Mouse (Mus musculus): Measurements from ENCODE around the gene Tmem39a.

The Tmem39a gene

DNA sequence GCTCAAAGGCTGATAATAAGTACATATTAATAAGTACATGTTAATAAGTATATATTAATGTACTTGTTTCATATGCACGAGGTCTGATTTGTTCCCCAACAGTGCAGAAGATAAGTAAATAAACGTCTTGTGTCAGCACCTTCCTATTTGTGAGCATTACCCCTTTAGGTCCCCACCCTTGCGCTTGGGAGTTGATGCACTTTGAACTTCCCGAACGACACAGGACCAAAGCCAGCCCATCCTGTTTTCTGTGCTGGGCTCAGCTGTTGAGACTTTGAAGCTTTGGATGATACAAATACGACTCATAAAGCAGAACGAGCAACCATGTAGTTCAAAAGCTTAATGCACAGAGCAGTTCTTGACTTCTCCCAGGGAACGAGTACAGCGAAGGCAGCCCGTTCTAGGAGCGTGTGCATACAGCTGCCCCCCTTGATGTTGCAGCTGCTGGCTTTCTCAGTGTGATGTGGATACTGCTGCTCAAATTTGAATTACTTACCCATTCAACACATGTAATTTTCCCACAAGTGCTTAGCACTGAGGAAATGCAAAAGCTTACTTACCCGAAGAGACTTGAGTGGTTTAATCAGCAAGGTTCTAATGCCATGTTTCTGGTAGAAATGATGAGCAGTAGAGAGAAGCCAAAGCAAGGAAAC is 33.7 kb downstream of the Tmem39a start:
- no peak for DNase-seq

DNA sequence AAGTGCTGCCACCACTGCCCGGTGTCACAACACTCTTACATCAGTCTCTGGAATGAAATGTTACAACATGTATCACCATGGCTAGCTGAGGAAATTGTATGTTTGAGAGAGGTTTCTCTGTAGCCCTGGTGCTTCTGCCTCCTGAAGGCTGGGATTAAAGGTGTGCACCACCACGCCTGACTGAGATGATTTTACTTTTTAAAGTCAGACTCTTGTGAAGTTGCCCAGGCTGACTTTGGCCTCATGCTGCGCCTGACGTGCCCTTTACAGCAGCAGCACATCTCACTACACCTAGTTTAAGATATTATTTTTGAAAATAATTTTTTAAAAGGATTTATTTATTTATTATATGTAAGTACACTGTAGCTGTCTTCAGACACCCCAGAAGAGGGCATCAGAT is 34.4 kb downstream of the Tmem39a start:
- DNase-seq, result no peak

- no peak for DNase-seq
Observed at GRCm38 (mm10) chr16:38594435-38594834, 35.9 kb downstream of the Tmem39a start.

DNA sequence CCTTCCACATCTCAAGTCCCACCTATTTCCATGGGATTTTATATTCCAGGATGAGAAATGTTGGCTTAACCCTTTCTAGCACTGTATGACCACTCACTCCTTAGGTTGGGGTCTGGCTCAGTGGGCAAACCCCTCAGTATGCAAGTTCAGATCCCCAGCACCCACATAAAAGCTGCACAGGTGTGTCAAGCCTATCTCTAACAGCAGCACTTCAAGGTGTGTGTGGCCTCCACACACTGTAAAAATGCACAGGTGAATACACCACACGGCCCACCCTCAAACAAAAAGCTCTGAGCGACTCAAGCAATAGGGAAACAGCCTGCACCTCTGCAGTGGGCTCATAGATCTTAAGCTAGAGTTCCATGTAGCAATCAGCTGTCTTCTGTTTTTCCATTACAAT is 37.6 kb downstream of the Tmem39a start:
- DNase-seq, result no peak

GRCm38 (mm10) chr16:38596651-38597050 is 38.2 kb downstream of the Tmem39a start:
- DNase-seq, result no peak

DNA sequence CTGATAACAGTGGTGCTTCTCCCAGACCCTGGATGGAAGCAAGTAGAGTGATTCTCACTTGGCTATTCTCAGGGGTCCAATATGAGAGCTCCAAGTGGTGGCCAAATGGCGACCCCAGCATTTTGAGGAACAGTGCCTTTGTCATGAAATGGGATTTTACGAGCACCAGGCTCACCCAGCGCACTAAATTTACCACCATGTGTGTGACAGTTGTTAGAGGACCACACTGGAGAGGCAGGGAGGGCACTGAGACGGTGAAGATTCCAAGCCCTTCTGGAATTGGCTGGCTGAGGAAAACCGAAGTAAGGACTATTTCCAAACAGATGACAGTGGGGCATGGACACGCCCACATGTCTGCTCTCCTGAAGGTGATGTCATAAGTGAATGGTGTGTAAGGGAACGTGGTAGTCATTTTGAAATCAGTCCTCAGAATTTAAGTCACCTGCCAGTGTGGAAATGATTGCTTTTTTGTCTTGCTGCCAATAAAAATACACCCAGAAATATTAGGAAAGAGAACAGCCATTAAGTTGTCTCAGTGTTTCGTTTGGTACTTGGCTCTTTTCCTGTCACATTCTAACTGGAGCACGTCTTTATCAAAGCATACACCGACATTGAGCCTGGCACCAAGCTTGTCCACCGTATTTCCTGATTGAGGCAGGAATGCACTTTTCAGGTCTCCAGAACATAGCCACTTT is 40.6 kb downstream of the Tmem39a start:
- DNase-seq, result no peak

DNA sequence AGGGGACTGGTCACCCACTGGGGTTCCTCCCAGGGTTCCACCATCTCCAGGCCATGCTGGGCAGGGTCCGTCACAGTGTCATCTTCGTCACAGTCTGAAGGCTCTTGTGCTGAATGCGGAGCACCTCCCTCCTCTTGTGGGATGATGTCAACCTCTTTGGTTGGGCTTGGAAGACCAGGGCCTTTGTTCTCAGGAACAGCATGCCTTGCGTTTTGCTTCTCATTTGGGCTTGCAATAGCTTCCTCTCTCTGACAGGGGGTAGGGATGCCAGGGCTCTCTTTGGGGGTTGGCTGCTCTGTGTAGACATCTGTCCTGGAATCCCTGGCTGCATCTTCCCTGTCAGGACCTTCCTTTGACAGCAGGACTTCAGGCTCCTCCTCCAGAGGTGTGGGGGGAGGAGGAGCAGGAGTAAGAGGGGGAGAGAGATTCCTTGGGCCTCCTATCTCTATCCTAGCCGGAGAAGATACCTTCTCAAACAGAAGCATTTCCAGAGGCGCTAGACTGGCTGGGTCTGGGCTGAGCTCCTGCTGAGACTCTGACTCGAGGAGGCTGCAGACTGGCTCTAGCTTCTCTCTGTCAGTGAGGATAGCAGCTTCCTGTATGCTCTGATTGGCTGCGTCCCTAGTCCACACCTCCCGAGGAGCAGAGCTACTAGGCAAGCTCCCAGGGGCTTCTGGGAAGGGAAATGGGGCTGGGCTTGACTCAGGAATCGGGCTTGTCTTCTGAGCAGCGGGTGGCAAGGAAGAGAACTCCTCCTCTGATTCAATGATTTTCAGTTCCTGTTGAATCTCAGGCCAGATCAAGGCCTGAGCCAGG is 44.7 kb downstream of the Tmem39a start:
- peak; percentile 18 for DNase-seq

DNA sequence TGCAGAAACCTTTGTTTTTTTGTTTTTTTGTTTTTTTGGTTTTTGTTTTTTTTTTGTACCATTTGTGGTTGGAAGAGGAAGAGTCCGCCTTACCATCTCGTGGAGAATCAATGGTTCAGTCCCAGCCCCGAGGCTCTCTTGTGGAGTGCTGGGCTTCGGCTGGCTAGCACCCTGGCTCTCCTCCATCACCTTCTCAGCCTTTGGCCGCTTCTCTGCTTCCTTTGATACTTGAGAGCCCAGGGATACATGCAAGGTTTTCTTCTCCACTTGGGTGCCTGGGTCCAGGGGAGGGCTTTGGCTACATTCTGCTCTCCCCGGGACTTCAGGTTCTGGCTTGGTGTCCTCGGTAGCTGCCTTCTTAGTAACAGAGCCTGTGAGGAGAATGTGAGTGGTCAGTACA is 48.0 kb downstream of the Tmem39a start:
- no peak for DNase-seq

DNA sequence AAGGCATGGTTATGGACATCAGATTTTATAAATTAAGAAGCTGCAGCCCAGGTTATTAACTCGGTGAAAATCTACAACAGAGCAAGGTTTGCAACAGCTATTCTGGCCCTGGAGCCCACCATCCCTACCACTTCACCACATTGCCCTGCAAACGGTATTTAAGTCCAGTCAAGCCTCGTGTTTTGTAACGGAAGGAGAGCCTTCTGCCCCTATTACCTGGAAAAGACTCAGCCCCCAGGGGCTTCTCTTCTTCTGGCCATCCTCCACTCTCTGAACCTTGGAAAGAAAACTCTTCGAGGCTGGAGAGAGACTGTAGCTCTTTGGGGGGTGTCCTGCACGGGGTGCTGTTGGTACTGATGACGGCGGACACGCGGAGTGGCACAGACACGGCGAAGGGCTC is 50.2 kb downstream of the Tmem39a start:
- no peak for DNase-seq

GRCm38 (mm10) chr16:38609092-38609491 is 50.6 kb downstream of the Tmem39a start:
- no peak for DNase-seq

DNA sequence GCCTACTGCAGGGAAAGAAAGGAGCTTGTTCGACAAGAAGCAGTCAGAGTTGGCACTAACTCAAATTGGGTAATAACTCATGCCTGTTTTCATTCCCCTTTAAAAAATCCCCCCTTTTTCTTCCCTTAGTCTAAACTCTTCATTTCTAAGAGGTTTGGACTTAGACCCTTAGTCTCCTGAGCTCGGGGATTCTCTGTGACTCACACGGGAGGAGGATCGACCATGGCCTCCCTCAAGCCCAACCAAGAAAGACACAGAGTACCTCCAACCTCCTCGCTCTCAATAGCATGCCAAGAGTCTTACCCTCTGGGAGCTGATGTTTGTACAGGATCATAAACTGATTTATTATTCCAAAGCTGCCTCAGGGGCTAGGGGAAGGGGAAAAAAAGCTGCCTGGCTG is 54.1 kb downstream of the Tmem39a start:
- DNase-seq, result no peak

- DNase-seq, result no peak
Observed at GRCm38 (mm10) chr16:38613646-38614045, 55.1 kb downstream of the Tmem39a start.

DNA sequence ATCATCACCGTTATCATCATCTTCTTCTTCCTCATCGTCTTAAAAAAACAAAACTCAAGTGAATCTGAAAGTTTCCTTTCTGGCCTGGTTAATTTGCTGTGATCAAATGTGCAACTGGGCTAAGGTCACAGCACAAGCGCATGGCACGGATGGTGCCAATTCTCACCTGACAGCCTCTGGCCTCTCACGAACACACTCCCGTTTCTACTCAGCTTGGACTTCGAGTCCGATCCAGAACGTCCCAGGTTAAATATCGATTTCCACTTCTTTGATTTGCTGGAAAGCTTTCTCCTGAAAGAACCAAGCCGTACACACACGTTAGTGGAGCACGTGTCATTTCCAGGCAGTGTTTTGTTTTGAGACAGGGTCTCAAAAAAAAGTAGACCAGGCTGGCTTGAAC is 59.5 kb downstream of the Tmem39a start:
- no peak for DNase-seq

DNA sequence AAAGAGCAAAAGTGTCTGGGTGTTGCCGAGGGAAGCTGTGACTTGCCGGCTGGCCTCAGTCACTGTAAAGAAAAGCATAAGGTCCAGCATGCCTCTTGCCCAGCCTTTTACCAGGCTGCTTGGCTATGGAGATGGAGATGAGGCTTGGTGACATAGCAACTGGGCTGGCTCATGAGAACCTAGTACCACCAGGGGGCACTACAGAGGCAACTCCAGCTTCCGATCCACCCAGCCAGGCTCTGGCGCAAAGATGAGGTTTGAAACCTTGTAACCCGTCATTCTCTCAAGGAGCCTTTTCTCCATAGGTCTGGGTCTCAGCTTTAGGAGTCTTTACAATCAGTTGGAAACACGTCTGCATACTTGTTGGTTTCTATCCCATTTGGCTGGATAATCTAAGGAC is 60.6 kb downstream of the Tmem39a start:
- peak; percentile 61 for DNase-seq

DNA sequence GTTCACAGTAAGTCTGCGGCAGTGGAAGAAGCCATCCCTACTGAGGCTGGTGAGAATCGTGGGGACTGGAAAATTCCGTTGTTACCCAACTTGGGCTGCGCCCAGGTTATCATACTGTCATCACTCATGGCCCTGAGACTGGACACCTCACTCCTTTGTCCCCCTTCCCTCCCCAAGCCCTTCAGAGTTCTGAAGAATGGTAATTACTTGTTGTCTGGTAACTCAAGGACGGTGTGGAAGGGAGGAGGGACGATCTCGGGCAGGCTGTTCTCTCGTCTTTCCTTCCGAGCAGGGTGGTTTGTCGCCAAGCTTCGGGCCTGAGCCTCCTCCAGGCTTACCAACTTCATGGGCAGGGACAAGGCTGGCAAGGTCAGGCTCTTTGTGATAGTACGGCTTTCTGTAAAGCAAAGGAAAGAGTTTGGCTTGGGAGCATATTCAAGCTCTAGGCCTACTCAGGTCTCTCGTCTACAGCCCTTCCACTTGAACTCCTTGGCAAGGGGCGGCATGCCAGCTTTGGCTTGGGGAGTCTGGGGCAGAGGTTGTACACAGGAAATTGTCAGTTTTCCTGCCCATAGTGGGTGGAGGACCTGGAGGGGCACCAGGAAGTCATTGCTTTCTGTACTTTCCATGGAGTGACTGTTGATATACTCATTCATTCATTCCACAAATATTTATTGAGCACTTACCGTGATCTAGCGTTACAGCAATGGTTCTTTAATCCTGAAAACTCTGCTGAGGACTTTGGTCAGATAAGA is 62.4 kb downstream of the Tmem39a start:
- DNase-seq, result no peak

GRCm38 (mm10) chr16:38622283-38622682 is 63.8 kb downstream of the Tmem39a start:
- no peak for DNase-seq

- DNase-seq, result no peak
Observed at GRCm38 (mm10) chr16:38624303-38624702, 65.8 kb downstream of the Tmem39a start.

- DNase-seq, result no peak
Observed at GRCm38 (mm10) chr16:38625411-38625810, 66.9 kb downstream of the Tmem39a start.

GRCm38 (mm10) chr16:38625811-38626369 is 67.4 kb downstream of the Tmem39a start:
- no peak for DNase-seq

GRCm38 (mm10) chr16:38632147-38632546 is 73.6 kb downstream of the Tmem39a start:
- DNase-seq, result peak; percentile 56

- DNase-seq, result no peak
Observed at GRCm38 (mm10) chr16:38635833-38636390, 77.4 kb downstream of the Tmem39a start.

DNA sequence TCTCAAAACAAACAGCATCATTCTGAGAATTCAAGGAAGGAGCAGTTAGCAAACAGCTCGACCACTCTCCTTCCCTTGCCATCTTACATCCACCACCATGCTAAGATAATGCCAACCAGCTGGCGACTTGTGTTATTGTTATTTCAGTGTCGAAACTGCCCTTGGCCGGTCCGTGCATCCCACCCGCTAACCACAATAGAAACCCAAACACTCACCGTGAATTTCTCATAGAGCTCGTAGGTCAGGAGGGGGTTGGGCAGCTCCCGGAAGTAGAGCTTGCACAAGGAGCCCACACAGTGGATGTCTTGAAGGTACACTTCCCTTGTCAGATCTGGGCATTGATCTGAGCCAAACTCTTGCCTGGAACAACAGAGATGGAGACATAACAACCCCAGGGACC is 78.2 kb downstream of the Tmem39a start:
- no peak for DNase-seq

All from liver (tissue).